22 mouse cellular contexts compared by ENCODE assay signal in genomic region chr13:57741186-57741585, GRCm38 (mm10).
DNase-seq lines count a peak whose midpoint lies in the region; ATAC-seq lines count a peak whose summit lies in the region.
"Had no signal": no experiment of that assay in that cellular context is flagged by ENCODE, and none has a peak within 500 bp of the region (broad histone marks: within the 10 kb centered on the region; RNA-seq: fewer than 3 reads in every experiment).

No protein-coding gene starts in this region.

- H3K4me1 ChIP-seq in forebrain, embryonic 10.5 days, result peaks cover 35% of the 10 kb centered on the region
- 0 out of 2 replicates have a peak, but pooled peaks cover 10% of the 10 kb centered on the region for H3K4me1 ChIP-seq in forebrain, embryonic 13.5 days
- peaks cover 51% of the 10 kb centered on the region for H3K4me1 ChIP-seq in limb, embryonic 10.5 days

- no peaks in the 10 kb centered on the region for H3K27me3 ChIP-seq in forebrain, embryonic 10.5 days (ENCODE audit: poor library complexity, severe bottlenecking)
- no peaks in the 10 kb centered on the region for H3K27me3 ChIP-seq in forebrain, embryonic 13.5 days
- H3K27me3 ChIP-seq in limb, embryonic 10.5 days (ENCODE audit: low read depth, poor library complexity, severe bottlenecking), result 0 out of 2 replicates have a peak, but pooled peaks cover 11% of the 10 kb centered on the region
- H3K27me3 ChIP-seq: heart, embryonic 12.5 days had no signal

- no peak for ATAC-seq in forebrain, embryonic 13.5 days
- ATAC-seq: activated CD4-positive, CD25-positive, alpha-beta regulatory T cell, adult 4 months; CD4-positive, CD25-positive, alpha-beta regulatory T cell, adult 4 months; forebrain, postnatal 0 days; hindbrain, postnatal 0 days had no signal

- H3K9ac ChIP-seq in forebrain, embryonic 13.5 days, result no peak overlapping the region
- H3K9ac ChIP-seq: forebrain, postnatal 0 days; heart, embryonic 12.5 days; limb, embryonic 12.5 days had no signal

- H3K9me3 ChIP-seq in forebrain, embryonic 10.5 days, result no peaks in the 10 kb centered on the region
- H3K9me3 ChIP-seq in forebrain, embryonic 13.5 days (replicated peaks), result no peaks in the 10 kb centered on the region
- H3K9me3 ChIP-seq in limb, embryonic 10.5 days (replicated peaks), result no peaks in the 10 kb centered on the region
- H3K9me3 ChIP-seq: heart, embryonic 12.5 days; limb, embryonic 12.5 days had no signal

- 88% methylated on average over 6 of the region's 6 CpGs for WGBS in forebrain, embryonic 10.5 days
- WGBS in forebrain, embryonic 13.5 days, result 60% methylated on average over 6 of the region's 6 CpGs
- WGBS in limb, embryonic 10.5 days, result 70% methylated on average over 6 of the region's 6 CpGs

- intact Hi-C loops in left cerebral cortex, postnatal 4 days (cut with DNase I), result no loop called here

- H3K4me2 ChIP-seq in forebrain, embryonic 13.5 days, result no peak overlapping the region
- H3K4me2 ChIP-seq: heart, embryonic 12.5 days; limb, embryonic 12.5 days had no signal

- no peak overlapping the region for H3K4me3 ChIP-seq in forebrain, embryonic 10.5 days
- H3K4me3 ChIP-seq in forebrain, embryonic 13.5 days, result no peak overlapping the region
- H3K4me3 ChIP-seq in limb, embryonic 10.5 days, result no peak overlapping the region
- H3K4me3 ChIP-seq: erythroblast, embryonic 14.5 days; heart, embryonic 12.5 days; left cerebral cortex, adult 2 months; limb, embryonic 12.5 days had no signal

- no peak for DNase-seq in forebrain, embryonic 10.5 days (ENCODE audit: extremely low spot score, low spot score)
- DNase-seq in left cerebral cortex, postnatal 4 days, result peak; percentile 34
- DNase-seq in left cerebral cortex, adult 8-10 months (ENCODE audit: low spot score in 2 of 2), result no peak
- DNase-seq in brain, adult 2 months (ENCODE audit: low read depth, low spot score), result peak; percentile 62
- no peak for DNase-seq in limb, embryonic 10.5 days (ENCODE audit: low spot score)
- no peak for DNase-seq in testis, postnatal 14 days (ENCODE audit: low spot score)
- DNase-seq in spleen, postnatal 10 days (ENCODE audit: low spot score in 2 of 2), result no peak
- DNase-seq: adrenal gland, postnatal 14 days; forebrain, postnatal 0 days; heart, postnatal 14 days; kidney, adult 9 months; kidney, postnatal 25 days; lung, postnatal 10 days; thymus, adult 18-20 months had no signal

- no peaks in the 10 kb centered on the region for H3K36me3 ChIP-seq in forebrain, embryonic 10.5 days (replicated peaks)
- H3K36me3 ChIP-seq in forebrain, embryonic 13.5 days (ENCODE audit: poor library complexity, severe bottlenecking), result no peaks in the 10 kb centered on the region
- H3K36me3 ChIP-seq in limb, embryonic 10.5 days, result no peaks in the 10 kb centered on the region
- H3K36me3 ChIP-seq: heart, embryonic 12.5 days; limb, embryonic 12.5 days had no signal

- H3K27ac ChIP-seq in forebrain, embryonic 10.5 days, result peak overlapping the region; percentile 20
- no peak overlapping the region for H3K27ac ChIP-seq in forebrain, embryonic 13.5 days
- peak overlapping the region; percentile 54 for H3K27ac ChIP-seq in limb, embryonic 10.5 days
- H3K27ac ChIP-seq: hindbrain, postnatal 0 days; limb, embryonic 12.5 days had no signal

Comparison
In these comparisons a context has a peak if more than half of its experiments do, and no peak if none do; other contexts are left out.
1. DNase-seq: peak in left cerebral cortex, postnatal 4 days (single experiment) and brain, adult 2 months (single experiment); none in forebrain, embryonic 10.5 days (single experiment), left cerebral cortex, adult 8-10 months (0 of 2), limb, embryonic 10.5 days (single experiment), testis, postnatal 14 days (single experiment) and spleen, postnatal 10 days (0 of 2).